Mouse (Mus musculus): ENCODE measurements around the gene Limk1.
"Not testable (repeated sequence)": the region's sequence is repeated elsewhere in the genome, so short reads cannot be mapped to it uniquely, and the experiment has no call there.

Limk1 gene

DNA sequence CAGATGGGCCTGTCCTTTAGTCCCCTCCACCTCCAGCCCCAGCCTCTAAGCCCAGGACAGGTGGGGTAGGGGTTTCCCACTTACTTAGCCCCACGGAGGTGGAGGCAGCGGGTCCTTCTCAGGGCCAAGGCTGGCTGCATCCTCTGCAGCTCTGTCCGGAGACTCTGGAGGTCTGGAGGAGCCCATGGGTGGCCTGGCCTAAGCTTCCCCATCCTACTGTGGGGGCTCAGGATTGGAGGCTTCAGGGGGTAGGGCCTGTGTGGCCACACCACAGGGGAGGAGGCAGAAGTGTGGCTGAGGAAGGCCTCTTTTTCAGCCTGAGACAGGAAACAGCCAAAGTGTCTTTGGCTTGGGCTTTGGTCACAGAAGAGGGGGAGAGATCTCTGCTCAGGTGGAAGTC, 10.4 kb downstream of the Limk1 start:
- in situ Hi-C loops (cut with MboI; ENCODE audit: low sequenced_read_pairs): no loop called here

DNA sequence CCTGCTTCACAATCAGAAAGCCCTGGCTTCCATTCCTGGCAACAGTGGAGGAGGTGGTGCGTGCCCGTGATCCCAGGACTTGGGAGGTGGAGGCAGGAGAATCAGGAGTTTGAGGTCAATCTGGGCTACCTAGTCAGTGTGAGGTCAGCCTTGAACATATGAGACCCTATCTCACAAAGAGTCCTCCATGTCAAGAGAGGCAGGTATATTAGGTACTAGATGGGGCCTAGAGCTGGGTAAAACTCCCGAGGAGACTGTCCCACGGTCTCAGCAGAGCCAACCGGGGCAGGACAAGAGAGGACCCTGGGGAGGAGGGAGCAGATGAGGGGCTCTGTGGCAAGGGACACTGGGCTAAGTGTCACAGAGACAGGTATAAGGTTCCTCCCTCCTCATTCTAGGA, 10.9 kb downstream of the Limk1 start:
- in situ Hi-C loops (cut with MboI; ENCODE audit: low sequenced_read_pairs): no loop called here

DNA sequence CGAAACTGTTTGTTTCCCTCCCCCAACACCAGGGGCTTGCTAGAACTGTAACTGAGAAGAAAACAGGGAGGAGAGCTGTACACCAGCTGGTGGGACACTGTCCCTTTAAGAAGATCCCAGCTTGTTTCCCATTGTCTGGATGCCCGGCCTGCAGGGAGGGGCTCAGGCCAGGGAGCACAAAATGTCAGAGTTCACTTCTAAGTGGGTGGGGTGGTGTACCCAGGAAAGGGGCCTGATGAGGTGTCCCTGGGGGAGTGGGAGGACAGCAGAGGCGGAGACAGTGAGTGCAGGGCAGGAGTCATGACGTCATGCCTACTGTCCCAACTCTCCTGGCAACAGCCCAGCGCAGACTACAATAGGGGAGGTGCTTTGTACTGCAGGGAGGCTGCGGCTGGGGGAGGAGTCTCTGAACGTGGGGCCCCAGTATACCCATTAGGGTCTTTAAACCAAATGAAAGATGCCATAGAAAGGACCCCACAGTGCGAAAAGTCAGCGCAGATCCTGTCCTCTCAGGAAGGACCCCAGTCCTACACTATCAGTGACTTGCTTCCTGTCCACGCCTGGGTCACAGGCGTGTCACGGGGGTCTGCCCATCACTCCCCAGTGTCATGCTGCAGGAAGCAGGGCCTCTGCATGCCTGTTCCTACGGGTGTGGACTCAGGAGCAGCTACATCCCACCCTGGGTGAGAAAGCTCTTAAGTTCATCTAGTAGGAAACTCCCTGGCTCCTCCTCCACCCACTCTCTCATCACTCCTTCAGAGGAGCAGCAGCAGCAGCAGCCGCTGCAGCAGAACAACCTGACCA, 12.2 kb downstream of the Limk1 start:
- in situ Hi-C loops (cut with MboI; ENCODE audit: low sequenced_read_pairs): no loop called here

DNA sequence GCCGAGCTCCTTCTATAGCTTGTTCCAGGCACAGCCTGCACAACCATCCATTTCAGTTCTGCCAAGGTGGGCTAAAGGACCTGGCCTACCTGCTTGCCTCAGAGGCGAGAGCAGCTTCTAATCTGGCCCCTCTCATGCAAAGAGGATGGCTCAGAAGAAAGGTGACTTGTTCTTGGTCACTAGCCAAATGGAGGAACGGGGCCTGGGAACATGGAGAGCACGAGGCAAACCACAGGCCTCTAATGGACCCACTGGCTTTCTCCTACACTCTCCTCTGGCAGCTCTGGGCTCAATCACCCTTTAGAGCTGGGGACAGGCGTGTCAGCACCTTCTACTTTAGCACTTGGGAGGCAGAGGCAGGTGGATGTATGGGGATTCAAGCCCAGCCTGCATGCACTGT, 13.4 kb downstream of the Limk1 start:
- in situ Hi-C loops (cut with MboI; ENCODE audit: low sequenced_read_pairs): no loop called here

DNA sequence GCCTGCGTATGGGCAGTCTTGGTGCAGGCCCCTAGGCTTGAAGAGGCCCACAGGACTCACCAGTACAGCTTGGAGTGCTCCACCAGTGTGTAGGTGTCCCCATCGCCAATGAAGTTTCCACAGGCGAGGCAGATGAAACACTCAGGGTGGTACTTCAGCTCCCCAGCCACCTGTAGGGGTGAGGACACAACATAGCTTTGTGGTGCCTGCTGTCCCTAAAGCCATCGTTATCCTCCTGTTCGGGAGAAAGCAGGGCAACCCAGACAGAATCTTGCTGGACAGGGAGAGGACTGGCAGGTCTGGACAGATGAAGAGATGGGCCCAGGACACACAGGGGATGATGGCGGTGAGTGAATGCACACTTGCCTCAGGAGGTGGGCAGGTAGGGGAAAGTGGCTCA, 15.8 kb downstream of the Limk1 start:
- in situ Hi-C loops (cut with MboI; ENCODE audit: low sequenced_read_pairs): no loop called here

DNA sequence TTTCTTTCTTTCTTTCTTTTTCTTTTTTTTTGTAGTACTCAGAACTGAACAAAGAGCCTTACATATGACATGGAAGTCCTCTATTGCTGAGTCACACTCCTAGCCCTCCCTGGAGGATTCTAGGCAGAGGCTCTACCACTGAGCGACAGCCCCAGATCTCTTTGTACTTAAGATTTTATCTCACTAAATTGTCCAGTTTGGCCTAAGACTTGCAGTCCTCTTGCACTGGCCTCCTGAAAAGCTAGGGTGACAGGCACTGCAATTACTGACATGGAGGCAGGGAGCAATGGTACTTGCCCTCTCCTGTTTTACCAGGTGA, 16.2 kb downstream of the Limk1 start:
- in situ Hi-C loops (cut with MboI; ENCODE audit: low sequenced_read_pairs): no loop called here

DNA sequence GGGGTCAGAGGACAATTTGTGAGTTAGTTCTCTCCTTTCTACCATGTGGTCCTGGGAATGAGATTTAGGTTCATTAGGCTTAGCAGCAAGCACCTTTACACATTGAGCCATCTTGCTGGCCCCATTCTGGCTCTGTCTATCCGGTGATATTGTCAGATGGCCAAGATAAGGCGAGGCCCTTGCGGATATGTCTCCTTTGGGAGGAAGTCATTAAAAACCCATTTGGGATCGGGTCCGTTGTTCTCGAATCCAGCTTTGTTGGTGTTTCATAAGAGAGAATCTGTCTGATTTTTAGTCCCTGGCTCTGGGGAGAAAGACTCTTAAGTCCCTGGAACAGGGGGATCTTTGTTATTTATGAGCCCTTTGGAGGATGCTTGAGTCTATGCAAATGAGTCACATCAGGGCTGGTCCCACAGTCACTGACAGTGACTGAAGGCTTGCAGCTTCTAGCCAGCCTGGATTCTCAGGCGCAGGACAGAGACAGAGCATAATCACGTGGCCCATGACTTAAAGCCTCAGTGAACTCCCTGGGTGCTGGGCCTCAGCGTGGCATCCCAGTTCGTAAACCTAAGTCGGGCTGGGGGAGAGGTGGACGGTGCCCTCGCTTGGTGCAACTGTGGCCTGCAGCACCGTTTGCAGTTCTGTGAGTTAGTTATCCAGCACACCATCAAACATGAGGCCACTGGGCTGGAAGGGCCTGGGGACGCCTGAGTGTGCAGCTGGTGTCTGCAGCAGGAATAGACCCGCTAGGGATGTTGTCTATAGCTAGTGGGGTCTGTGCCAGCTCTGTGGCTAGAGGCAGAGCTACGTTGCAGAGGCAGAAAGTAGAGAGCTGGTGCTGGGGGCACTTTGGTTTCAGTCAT, 16.8 kb downstream of the Limk1 start:
- in situ Hi-C loops (cut with MboI; ENCODE audit: low sequenced_read_pairs): no loop called here

DNA sequence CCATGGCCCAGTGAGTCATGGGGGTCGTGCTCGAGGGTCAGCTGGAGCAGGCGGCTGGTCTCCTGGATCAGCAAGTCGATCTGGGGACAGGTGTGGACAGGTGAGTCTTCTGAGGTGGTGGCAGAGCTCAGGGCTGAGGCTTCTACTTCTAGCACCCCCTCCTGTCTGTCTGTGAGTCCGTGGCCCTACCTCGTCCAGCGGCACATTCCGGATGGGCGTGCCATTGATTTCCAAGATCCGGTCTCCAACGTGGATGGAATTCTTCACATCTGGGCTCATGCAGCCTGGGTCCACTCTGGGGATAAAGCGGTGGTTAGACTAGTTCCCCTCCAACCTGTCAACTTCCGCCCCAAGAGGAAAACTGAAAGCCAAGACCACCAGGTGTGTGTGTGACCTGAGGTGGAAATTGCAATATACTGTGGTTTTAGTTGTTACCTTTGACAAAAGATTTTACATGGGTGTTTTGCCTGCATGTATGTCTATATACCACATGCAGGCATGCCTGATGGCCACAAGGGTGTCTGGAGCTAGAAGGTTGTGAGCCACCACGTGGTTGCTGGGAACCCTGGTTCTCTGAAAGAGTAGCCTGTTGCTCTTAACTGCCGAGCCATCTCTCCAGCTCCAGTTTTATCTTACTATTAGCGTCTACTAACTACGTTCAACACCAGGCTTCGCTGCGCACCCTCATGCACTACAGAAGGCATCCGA, 19.2 kb downstream of the Limk1 start:
- in situ Hi-C loops (cut with MboI; ENCODE audit: low sequenced_read_pairs): no loop called here

DNA sequence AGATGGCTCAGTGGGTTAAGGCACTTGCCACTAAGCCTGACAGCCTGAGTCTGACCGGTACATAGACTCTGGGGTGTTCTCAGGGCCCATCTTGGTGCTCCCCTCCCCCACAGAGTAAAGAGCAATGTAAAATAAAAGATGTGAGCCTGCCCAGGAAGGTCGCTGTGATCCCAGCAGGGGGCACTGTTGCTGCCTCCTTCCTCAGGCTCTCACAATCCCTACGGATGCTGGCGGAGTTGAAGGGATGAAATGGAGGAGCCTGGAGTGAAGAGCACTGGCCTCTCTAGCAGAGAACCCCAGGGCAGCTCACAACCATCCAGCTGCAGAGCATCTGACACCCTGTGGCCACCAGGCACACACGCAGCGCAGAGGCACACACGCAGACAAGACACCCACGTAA, 19.9 kb downstream of the Limk1 start:
- in situ Hi-C loops (cut with MboI; ENCODE audit: low sequenced_read_pairs): no loop called here

DNA sequence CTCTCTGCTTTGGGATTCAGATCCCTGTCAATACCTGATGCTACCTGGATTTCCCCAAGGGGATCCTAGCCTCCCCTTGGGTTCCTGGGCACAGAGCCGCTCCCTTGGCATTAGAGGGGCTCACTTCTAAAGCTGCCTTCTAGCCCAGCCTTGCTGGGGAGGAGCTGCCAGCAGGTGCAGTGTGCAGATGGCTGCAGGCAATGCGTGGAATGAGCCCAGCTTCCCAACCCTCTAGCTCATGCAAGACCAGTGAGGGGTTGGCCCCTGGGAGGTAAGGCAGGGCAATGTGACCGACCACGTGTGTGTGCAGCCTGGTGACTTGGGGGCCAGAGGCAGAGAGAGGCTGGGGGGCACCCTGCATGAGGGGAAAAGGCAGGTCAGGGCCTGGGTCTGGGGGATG, 31.7 kb downstream of the Limk1 start:
- in situ Hi-C loops (cut with MboI; ENCODE audit: low sequenced_read_pairs): no loop called here

DNA sequence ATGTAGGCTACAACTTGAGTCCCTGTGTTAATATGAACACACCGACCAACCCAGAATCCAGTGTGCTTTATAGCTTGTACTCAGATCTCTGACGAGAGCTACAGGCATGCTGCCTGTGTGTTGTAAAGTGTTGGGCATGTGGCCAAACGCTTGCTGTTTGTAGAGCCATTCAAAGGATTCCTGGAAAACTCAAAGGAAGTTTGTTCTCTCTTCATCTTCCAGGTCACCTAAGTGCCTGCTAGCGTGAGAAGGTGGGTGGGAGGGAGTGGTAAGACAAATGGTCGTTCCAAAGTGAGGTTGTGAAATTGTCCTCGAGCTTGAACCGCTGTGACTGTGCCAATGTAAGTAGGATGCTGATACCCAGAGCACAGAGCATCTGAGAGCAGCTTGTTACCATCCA, 36.4 kb downstream of the Limk1 start:
- in situ Hi-C loops (cut with MboI; ENCODE audit: low sequenced_read_pairs): no loop called here

DNA sequence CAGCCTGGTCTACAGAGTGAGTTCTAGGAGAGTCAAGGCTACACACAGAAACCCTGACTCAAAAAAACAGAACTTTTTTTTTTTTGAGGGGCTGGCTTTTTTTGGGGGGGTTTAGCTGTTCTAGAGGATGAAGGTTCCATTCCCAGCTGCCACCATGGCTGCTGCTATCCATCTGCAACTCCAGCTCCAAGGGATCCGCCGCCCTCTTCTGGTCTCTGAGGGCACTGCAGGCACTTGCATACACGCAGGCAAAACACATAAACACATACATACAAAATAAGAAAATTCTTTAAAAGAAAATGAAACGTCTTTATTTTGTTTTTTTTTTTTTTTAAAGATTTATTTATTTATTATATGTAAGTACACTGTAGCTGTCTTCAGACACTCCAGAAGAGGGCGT, 37.5 kb downstream of the Limk1 start:
- in situ Hi-C loops (cut with MboI; ENCODE audit: low sequenced_read_pairs): no loop called here

DNA sequence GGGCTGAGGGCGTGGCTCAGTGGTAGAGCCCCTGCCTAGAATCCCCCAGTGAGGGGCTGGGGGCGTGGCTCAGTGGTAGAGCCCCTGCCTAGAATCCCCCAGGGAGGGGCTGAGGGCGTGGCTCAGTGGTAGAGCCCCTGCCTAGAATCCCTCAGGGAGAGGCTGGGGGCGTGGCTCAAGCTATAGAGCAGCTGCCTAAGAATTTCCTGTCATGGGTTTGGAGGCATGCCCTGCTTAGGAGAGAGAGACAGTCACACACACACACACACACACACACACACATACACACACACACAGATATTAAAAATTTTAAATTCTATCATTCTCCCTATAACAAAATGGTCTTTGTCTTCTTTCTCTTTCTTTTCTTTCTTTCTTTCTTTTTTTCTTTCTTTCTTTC, 39.4 kb downstream of the Limk1 start:
- in situ Hi-C loops (cut with MboI; ENCODE audit: low sequenced_read_pairs): not testable (repeated sequence)

DNA sequence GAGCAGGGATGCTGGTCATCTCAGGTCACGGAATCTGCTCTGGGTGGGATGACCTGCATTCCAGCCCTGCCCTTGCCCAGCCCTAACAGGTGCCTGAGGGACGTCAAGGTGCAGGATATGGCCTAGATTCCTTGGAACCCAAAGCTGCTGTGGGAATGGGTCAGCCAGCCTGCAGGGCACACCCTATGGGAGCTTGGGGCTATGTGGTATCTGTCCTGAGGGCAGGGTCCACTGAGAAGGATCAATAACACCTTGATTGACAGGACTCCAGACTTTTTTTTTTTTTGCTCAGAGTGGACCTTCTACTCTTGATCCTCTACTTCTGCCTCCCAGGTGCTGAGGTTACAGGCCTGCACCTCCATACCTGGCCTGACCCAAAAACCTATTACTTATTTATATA, 41.0 kb downstream of the Limk1 start:
- in situ Hi-C loops (cut with MboI; ENCODE audit: low sequenced_read_pairs): no loop called here

DNA sequence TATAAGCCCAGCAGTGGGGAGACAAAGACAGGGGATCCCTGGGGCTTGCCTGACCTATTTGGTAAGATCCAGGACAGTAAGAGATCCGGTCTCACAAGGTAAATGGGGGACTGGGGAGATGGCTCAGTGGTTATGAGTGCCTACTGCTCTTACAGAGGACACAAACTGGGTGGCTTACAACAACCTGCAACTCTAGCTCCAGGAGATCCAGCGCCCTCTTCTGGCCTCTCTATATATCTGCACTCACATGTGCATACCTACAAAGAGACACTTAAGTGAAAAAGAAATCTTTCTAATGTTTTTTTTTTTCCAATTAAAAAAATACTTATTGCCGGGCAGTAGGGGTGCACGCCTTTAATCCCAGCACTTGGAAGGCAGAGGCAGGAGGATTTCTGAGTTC, 41.9 kb downstream of the Limk1 start:
- in situ Hi-C loops (cut with MboI; ENCODE audit: low sequenced_read_pairs): no loop called here

DNA sequence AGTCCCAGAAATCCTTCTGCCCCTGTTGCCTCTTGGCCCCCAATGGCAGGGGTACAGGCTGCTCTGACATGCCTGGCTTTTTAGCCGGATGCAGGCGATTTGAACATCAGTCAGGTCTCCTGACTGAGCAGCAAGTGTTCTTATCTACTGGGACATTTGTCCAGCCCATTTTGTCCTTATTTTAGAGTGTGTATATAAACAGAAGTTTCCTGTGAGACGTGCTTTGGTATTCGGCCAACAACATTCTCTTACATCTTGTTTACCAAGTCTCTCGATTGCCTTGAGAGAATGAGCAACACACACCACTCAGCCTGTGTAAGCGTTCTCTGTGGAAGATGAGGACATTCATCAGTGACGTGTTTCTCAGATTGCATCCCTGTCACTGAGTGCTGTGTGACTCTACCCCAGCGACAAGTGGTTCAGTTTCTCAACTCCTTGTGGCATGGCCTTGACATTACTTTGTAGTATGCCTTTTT, 43.7 kb downstream of the Limk1 start:
- in situ Hi-C loops (cut with MboI; ENCODE audit: low sequenced_read_pairs): no loop called here

DNA sequence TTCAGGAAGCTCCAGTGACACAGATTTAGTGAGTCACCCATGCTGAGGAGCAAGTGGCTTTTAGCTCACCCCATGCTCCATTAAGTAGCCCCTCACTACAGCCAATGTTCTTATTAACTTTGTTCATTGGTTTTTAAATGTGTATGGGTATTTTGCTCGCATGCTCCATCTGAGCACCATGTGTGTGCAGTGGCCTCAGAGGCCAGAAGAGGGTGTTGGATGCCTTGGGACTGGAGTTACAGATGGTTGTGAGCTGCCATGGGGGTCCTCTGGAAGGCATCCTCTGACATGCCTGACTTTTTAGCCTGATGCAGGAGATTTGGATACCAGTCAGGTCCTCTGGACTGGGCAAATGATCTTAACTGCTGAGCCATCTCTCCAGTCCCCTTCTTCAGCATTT, 44.3 kb downstream of the Limk1 start:
- in situ Hi-C loops (cut with MboI; ENCODE audit: low sequenced_read_pairs): no loop called here

DNA sequence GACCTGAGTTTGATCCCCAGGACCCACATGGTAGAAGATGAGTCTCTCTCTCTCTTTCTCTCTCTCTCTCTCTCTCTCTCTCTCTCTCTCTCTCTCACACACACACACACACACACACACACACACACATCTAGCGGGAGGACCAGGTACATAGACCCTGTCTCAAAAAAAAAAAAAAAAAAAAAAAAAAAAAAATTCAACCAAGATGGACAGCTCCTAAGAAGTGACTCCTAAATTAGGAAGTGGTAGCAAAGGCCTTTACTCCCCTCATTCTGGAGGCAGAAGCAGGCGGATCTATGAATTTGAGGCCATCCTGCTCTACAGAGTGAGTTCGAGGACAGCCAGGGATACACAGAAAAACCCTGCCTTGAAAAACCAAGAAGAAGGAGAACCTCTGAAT, 48.0 kb downstream of the Limk1 start:
- in situ Hi-C loops (cut with MboI; ENCODE audit: low sequenced_read_pairs): no loop called here

DNA sequence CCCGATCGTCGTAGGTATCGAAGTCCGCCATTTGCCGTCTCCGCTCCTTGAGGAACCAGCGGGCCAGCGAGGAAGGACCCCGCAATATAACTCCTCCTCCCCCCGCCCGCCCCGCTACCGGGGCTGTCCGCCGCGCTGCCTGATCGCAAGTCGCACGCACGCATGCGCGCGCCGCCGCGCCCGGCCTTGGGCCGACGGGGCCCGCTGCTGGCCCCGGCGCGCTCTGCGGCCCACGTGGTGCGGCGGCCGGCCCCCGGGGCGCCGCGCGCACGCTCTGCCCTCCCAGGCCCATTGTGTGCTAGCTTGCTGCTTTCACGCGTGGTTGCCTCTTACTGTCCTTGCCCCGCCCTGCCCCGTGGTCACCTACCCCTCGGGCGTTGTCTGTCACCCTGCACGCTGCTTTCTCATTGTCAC, 49.1 kb downstream of the Limk1 start, which contains the start of gene Eif4h:
Eif4h (minus strand) TSS at position 222 of the 414 bp plus-strand sequence.
- in situ Hi-C loops (cut with MboI; ENCODE audit: low sequenced_read_pairs): no loop called here

DNA sequence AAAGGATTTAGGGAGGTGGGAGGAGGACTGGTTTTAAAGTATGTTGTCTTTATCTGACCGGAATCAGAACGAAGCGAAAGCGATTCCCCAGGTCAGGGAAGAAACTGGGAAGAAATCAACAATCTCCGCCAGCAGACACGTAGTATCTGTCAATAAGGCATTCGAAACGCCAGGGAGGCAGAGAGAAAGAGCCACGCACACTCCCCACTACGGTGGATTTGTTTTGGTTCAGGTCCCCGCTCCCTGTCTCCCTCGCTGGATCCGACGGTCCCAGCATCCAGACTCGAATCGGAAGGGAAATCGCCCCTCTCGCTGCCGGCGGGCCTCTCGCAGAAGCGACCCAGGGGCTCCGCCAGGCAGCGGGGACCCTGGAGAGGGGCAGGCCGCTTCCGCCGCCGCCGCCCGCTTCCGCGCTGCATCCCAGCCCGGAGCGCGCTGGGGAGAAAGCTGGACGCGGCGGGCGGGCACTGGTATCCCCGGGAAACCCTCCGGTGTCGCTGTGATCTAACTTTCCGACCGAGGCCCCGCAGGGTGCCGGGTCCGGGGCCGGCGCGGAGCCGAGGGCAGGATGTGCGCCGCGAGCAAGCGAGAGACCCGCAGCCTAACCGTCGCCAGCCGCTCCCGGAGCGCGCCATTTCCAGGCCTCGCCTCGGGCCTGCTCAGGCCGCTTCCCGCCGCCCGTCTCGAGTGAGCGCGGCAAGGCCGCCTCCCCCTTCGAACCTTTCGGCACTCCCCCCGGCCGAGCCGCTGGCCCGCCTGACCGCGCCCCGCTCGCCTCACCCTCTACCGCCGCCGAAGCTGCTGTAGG, 49.7 kb downstream of the Limk1 start:
- in situ Hi-C loops (cut with MboI; ENCODE audit: low sequenced_read_pairs): no loop called here
